Mouse (Mus musculus) mouse trophoblast stem cell (cell line): ENCODE measurements around the gene Pacsin2.
"Not testable (repeated sequence)": the region's sequence is repeated elsewhere in the genome, so short reads cannot be mapped to it uniquely, and the experiment has no call there.

Experiments used
- in situ Hi-C, 2 experiments: fragments of 300-500 bp; cut with MseI, MboI; formaldehyde crosslinking; loops; 2 replicates in 1 of 2; 3 replicates in 1 of 2; pipeline ENCODE4 v1.15.1; 2025

Pacsin2 gene

GRCm38 (mm10) chr15:83464083-83464904, at the start of gene Pacsin2:
Gene Pacsin2 (minus strand): TSS chr15:83464606.
- in situ Hi-C loops: no loop called here

GRCm38 (mm10) chr15:83512489-83513281, 48.3 kb upstream of the Pacsin2 start:
- in situ Hi-C loops: no loop called here

GRCm38 (mm10) chr15:83510805-83511405, 46.5 kb upstream of the Pacsin2 start, which contains the start of gene Ttll1:
Gene Ttll1 (minus strand): TSS chr15:83510893.
- in situ Hi-C loops: no loop called here

- in situ Hi-C loops: no loop called here
Measured at GRCm38 (mm10) chr15:83509950-83510804, 45.8 kb upstream of the Pacsin2 start.

GRCm38 (mm10) chr15:83501483-83501882, 37.1 kb upstream of the Pacsin2 start:
- in situ Hi-C loops: not testable (repeated sequence)

- in situ Hi-C loops: no loop called here
Measured at GRCm38 (mm10) chr15:83500352-83500751, 35.9 kb upstream of the Pacsin2 start.

- in situ Hi-C loops: no loop called here
Measured at GRCm38 (mm10) chr15:83499211-83499755, 34.9 kb upstream of the Pacsin2 start.

- in situ Hi-C loops: no loop called here
Measured at GRCm38 (mm10) chr15:83497299-83497698, 32.9 kb upstream of the Pacsin2 start.

- in situ Hi-C loops: no loop called here
Measured at GRCm38 (mm10) chr15:83495787-83496367, 31.5 kb upstream of the Pacsin2 start.

GRCm38 (mm10) chr15:83495195-83495594, 30.8 kb upstream of the Pacsin2 start:
- in situ Hi-C loops: no loop called here

- in situ Hi-C loops: no loop called here
Measured at GRCm38 (mm10) chr15:83494572-83494920, 30.1 kb upstream of the Pacsin2 start.

GRCm38 (mm10) chr15:83493856-83494571, 29.6 kb upstream of the Pacsin2 start:
- in situ Hi-C loops: no loop called here

GRCm38 (mm10) chr15:83491891-83492290, 27.5 kb upstream of the Pacsin2 start:
- in situ Hi-C loops: no loop called here

- in situ Hi-C loops: no loop called here
Measured at GRCm38 (mm10) chr15:83489471-83489870, 25.1 kb upstream of the Pacsin2 start.

GRCm38 (mm10) chr15:83487477-83488115, 23.2 kb upstream of the Pacsin2 start:
- in situ Hi-C loops: no loop called here

- in situ Hi-C loops: no loop called here
Measured at GRCm38 (mm10) chr15:83484311-83484710, 19.9 kb upstream of the Pacsin2 start.

- in situ Hi-C loops: no loop called here
Measured at GRCm38 (mm10) chr15:83483482-83483881, 19.1 kb upstream of the Pacsin2 start.

GRCm38 (mm10) chr15:83482645-83483224, 18.3 kb upstream of the Pacsin2 start:
- in situ Hi-C loops: no loop called here

GRCm38 (mm10) chr15:83481236-83481780, 16.9 kb upstream of the Pacsin2 start:
- in situ Hi-C loops: no loop called here
